Mouse (Mus musculus) left cerebral cortex, postnatal 25 days (tissue): ENCODE data around the gene Lrrc20. TPM values are rescaled to one million over a fixed set of nuclear protein-coding genes. Genes with fewer than 3 reads are reported as not detected.
"Not testable (repeated sequence)": the region's sequence is repeated elsewhere in the genome, so short reads cannot be mapped to it uniquely, and the experiment has no call there.

Experiments used
- DNase-seq, 2 experiments: peaks; one replicate each; pipeline ENCODE4 v3.0.0; 2022; ENCODE audit warnings: low spot score in 2 of 2, mixed read lengths in 1 of 2
- intact Hi-C: fragments of 180-260 bp; cut with DNase I; formaldehyde crosslinking; loops from one replicate; pipeline ENCODE4 v1.15.1; 2025
- total RNA-seq, 2 experiments: library from RNA; stranded (reverse); gene quantifications; 2 replicates each; pipeline ENCODE4 v1.2.3; 2021

Gene Lrrc20
- total RNA-seq, result 10 to 100 TPM; 17.5 to 18.0 TPM

GRCm38 (mm10) chr10:61475594-61476439, at the start of gene Lrrc20:
Lrrc20 (plus strand) TSS chr10:61475801.
- DNase-seq, result peak; percentile 93 to 97
- intact Hi-C loops, result loop anchor here (5.0 kb wide), 1 partner anchor 171 kb away; the partner anchor contains the start of gene Ppa1

GRCm38 (mm10) chr10:61426251-61426757, 49.3 kb upstream of the Lrrc20 start:
- intact Hi-C loops, result no loop called here
- DNase-seq, result no peak

- intact Hi-C loops, result no loop called here
- DNase-seq, result no peak
These were observed 47.6 kb upstream of the Lrrc20 start for GRCm38 (mm10) chr10:61427951-61428350.

GRCm38 (mm10) chr10:61428416-61428815, 47.2 kb upstream of the Lrrc20 start:
- DNase-seq, result no peak
- intact Hi-C loops, result no loop called here

GRCm38 (mm10) chr10:61429043-61429442, 46.6 kb upstream of the Lrrc20 start:
- intact Hi-C loops, result no loop called here
- no peak for DNase-seq

GRCm38 (mm10) chr10:61431375-61431774, 44.2 kb upstream of the Lrrc20 start:
- peak; percentile 52 to 94 for DNase-seq
- intact Hi-C loops, result no loop called here

GRCm38 (mm10) chr10:61440202-61440800, 35.3 kb upstream of the Lrrc20 start:
- intact Hi-C loops, result no loop called here

GRCm38 (mm10) chr10:61443456-61443855, 32.1 kb upstream of the Lrrc20 start:
- intact Hi-C loops, result no loop called here
- no peak for DNase-seq

More at GRCm38 (mm10) chr10:61440202-61440800, 35.3 kb upstream of the Lrrc20 start:
- no peak for DNase-seq

- DNase-seq, result no peak
- intact Hi-C loops, result no loop called here
These were observed 31.7 kb upstream of the Lrrc20 start for GRCm38 (mm10) chr10:61443876-61444275.

- DNase-seq, result peak in 1 of 2 experiments; percentile 72
- intact Hi-C loops, result no loop called here
These were observed 30.6 kb upstream of the Lrrc20 start for GRCm38 (mm10) chr10:61445016-61445415.

- no peak for DNase-seq
- intact Hi-C loops, result no loop called here
These were observed 27.8 kb upstream of the Lrrc20 start for GRCm38 (mm10) chr10:61447581-61448353.

- intact Hi-C loops, result no loop called here
- no peak for DNase-seq
These were observed 26.8 kb upstream of the Lrrc20 start for GRCm38 (mm10) chr10:61448834-61449233.

- peak in 1 of 2 experiments; percentile 8 for DNase-seq
- intact Hi-C loops, result no loop called here
These were observed 24.1 kb upstream of the Lrrc20 start for GRCm38 (mm10) chr10:61451463-61451930.

- intact Hi-C loops, result no loop called here
- peak; percentile 24 to 54 for DNase-seq
These were observed 23.5 kb upstream of the Lrrc20 start for GRCm38 (mm10) chr10:61451931-61452617.

- intact Hi-C loops, result no loop called here
- peak; percentile 97 to 99 for DNase-seq
These were observed 23.0 kb upstream of the Lrrc20 start, which contains the start of gene Eif4ebp2 for GRCm38 (mm10) chr10:61452645-61453044. Eif4ebp2 (minus strand) TSS chr10:61452661.

GRCm38 (mm10) chr10:61453171-61453570, 22.4 kb upstream of the Lrrc20 start:
- intact Hi-C loops, DNase-seq: not testable (repeated sequence)

- intact Hi-C loops, result no loop called here
- DNase-seq, result no peak
These were observed 18.4 kb upstream of the Lrrc20 start for GRCm38 (mm10) chr10:61457182-61457581.

GRCm38 (mm10) chr10:61465009-61465408, 10.6 kb upstream of the Lrrc20 start:
- intact Hi-C loops, result no loop called here
- DNase-seq, result no peak

GRCm38 (mm10) chr10:61466242-61466641, 9.4 kb upstream of the Lrrc20 start:
- DNase-seq, result no peak
- intact Hi-C loops, result no loop called here
